Mouse (Mus musculus): ENCODE results near the gene Pdcd1.
"Not testable (repeated sequence)": the region's sequence is repeated elsewhere in the genome, so short reads cannot be mapped to it uniquely, and the experiment has no call there.

Pdcd1 gene

DNA sequence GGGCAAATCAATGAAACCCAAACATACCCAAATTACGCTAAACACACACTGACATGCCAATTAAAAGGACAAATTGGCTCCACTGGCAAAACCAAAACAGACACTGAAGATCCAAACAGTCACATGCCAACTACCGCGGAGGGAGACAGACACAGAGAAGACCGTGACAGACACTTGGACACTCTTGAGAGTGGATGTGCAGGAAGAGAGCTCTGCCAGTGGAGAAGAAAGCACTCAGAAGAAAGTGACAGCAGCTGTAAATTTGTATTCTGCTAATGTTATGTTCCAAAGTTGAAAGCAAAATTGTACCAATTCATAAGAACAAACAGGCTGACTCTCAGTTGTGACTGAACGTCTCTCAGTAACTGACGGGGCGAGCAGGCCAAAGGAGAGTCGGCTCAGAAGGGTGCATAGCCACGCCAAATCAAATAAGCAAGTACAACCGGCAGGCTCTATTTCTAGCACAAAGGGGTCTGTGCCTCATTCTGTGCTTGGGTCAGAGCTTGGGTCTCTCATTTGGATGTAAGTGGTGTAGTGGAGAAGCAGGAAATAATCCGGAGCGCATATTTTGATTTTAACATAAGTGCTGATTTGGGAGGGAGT, 24.7 kb downstream of the Pdcd1 start:
- DNase-seq: no peak

GRCm38 (mm10) chr1:94020151-94020550, 32.2 kb downstream of the Pdcd1 start, which contains the start of gene Neu4:
Gene Neu4, plus strand, starts transcription at chr1:94020451.
- no peak for DNase-seq

- DNase-seq: no peak
Observed at GRCm38 (mm10) chr1:94011643-94012042, 40.7 kb downstream of the Pdcd1 start.

- DNase-seq: not testable (repeated sequence)
Observed at GRCm38 (mm10) chr1:94008826-94009225, 43.5 kb downstream of the Pdcd1 start.

DNA sequence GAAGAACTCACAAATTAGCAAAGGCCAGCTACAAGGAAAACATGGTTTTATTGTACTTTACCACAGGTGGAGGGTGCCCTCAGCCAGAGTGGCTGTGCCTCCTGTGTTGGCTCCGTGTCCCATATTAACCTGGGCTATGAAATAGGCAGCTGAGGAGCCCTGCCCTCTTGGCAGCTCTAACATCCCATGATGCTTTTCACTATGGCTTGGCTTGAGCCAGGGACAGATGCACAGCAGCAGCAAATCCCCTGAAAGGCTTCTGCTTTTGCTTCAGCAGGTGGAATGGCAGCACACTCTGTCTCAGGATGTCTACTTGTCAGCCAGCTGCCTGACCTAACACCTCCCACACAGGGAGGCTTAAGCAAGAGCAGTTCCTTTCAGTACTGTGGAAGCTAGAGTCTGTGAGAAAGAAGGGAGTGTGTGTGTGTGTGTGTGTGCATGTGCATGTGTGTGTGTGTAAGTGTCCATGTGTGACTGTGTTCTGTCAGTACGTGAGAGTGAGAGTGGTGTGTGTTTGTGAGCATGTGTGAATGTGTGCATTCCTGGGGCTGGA, 46.3 kb downstream of the Pdcd1 start:
- not testable (repeated sequence) for DNase-seq

DNA sequence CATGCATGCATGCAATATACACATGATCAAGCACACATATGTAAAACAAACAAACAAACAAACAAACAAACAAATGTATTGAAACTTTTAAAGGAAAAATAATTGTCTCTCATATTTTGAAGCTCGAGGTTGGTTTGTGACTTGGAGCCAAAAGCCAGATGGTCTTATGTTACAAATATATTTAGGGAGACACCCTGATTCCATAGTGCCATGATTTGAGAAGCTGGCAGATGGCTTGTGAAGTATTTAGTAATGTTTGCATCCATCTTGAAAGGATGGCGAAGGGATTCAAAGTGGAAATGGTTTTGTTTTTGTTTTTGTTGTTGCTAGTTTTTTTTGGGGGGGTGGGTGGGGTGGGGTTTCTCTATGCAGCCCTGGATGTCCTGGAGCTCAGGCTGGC, 51.3 kb downstream of the Pdcd1 start:
- DNase-seq: no peak

GRCm38 (mm10) chr1:93991491-93991890, 60.9 kb downstream of the Pdcd1 start:
- DNase-seq: not testable (repeated sequence)

DNA sequence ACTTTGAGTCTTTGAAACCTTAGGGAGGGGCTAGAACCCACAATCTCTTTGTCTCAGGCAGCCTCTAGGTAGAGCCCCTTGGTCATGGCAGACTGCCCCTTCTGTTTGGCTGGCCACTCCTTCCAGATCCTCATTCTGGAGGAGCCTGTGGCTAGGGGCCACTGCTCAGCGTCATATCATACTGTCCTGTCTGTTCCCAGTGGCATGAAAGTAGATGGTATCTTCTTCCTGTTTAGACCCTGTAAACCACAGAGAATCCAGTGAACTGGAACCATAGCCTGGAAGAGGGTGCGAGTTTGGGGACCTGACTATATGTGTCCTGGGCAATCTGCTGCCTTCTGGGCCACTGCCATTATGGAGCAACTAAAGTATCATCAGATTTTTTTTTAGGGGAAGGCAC, 61.3 kb downstream of the Pdcd1 start:
- DNase-seq: not testable (repeated sequence)

GRCm38 (mm10) chr1:93990209-93990608, 62.1 kb downstream of the Pdcd1 start, which contains the start of gene Gal3st2c:
Gene Gal3st2c, plus strand, starts transcription at chr1:93990509.
- not testable (repeated sequence) for DNase-seq

- DNase-seq: no peak
Observed at GRCm38 (mm10) chr1:93988786-93989185, 63.6 kb downstream of the Pdcd1 start.

All from cerebellum, adult 8-10 months (tissue).